Mouse (Mus musculus) activated CD4-positive, CD25-positive, alpha-beta regulatory T cell, adult 4 months (primary cell): ENCODE data around the gene Ocrl. TPM values are rescaled to one million over a fixed set of nuclear protein-coding genes. Genes with fewer than 3 reads are reported as not detected.

Experiments used
- ATAC-seq: one replicate; pipeline ENCODE4 v1.8.0; 2017
- polyA plus RNA-seq, 2 experiments: library from polyadenylated mRNA; unstranded; fragments of 100-300 nt; shearing (Covaris generic); gene quantifications; one replicate each; pipeline ENCODE4 v1.2.1; 2017

Gene Ocrl
- polyA plus RNA-seq, 2 experiments from 2014 or later = 4.8 to 5.5 TPM

- ATAC-seq = no peak
These were observed 72.9 kb downstream of the Ocrl start for GRCm38 (mm10) chrX:47985000-47985619.

DNA sequence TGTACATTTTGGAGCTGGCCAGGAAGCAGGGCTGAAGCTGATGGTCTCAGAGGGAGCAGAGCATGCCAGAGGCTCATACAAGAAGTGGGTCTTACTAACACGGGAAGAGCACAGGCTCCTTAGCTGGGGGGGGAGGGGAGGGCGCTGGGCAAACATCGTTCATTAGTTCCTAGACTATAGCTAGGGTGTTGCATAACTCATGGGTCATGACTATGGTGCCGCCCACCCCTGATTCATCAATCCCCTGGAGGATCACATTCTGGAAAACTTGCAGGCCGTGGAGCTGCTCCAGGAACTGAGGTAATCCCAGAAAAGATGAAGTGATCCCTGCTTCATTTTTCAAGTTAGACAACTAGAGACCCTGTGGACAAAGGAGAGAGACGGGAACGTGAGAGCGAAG, 75.8 kb downstream of the Ocrl start:
- no peak for ATAC-seq

DNA sequence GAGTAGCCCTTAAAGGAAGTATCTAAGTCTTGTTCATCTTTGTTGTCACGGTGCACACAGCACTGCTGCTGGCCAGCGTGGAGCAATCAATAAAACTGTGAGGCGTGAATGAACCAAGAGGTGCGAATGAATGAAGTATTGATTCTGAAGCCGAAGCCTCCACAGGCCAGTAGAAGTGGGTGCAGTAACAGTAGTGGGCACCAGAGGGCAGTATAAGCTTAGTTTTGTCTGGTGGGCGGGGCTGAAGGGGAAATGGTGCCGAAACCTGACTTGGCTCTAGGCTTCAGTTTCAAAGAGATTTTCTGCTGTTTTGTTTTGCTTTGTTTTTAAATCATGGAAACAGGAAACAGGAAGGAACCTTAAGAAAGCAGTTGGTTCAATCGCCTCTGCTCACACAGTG, 80.4 kb downstream of the Ocrl start:
- peak; percentile 75 for ATAC-seq

GRCm38 (mm10) chrX:47998412-47998811, 86.2 kb downstream of the Ocrl start:
- ATAC-seq = peak; percentile 71

- no peak for ATAC-seq
These were observed 89.0 kb downstream of the Ocrl start for GRCm38 (mm10) chrX:48001151-48001550.

GRCm38 (mm10) chrX:48004786-48005185, 92.6 kb downstream of the Ocrl start:
- no peak for ATAC-seq

DNA sequence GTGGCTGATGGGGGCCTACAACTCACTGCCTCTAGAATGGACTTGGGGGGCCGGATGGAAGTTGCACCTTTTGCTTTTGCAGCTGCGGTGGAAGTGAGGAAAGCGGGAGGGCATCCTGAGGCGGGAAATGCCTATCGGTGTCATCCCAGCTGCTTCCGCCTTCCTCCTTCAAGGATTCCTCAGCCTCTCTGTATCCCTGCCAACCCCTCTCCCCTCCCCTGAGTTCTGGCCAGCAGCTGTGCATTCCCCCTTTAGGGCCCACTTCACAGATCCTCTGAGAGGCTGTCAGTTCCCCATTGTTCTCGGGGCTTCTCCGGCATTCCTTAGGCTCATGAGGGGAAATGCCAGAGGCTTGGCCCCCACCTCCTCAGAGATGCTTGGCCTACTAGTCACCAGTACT, 93.9 kb downstream of the Ocrl start:
- ATAC-seq = no peak

GRCm38 (mm10) chrX:48011656-48012055, 99.5 kb downstream of the Ocrl start:
- no peak for ATAC-seq

Other genes with a start within 250 kb of the Ocrl start
- gene Smarca1, start 19.4 kb upstream of the Ocrl start, polyA plus RNA-seq = not detected
- gene Apln, start 122.5 kb downstream of the Ocrl start, polyA plus RNA-seq = under 1 TPM; 0.21 to 0.57 TPM
- under 1 TPM in 1 of 2 experiments, not detected in 1; 0.48 TPM for gene Xpnpep2, start 196.3 kb downstream of the Ocrl start, polyA plus RNA-seq
- gene Sash3, start 234.0 kb downstream of the Ocrl start, polyA plus RNA-seq = 100 to 1,000 TPM; 305 to 323 TPM